ENCODE assay signal across 13 mouse cellular contexts in genomic region chr2:161808086-161808801, GRCm38 (mm10).
DNase-seq lines count a peak whose midpoint lies in the region; ATAC-seq and TF ChIP-seq lines count a peak whose summit lies in the region.
"Had no signal": no experiment of that assay in that cellular context is flagged by ENCODE, and none has a peak within 500 bp of the region (broad histone marks: within the 10 kb centered on the region; RNA-seq: fewer than 3 reads in every experiment).

No protein-coding gene starts in this region.

- no peaks in the 10 kb centered on the region for H3K36me3 ChIP-seq in limb, embryonic 14.5 days (ENCODE audit: control insufficient read depth, insufficient read depth, low read length)
- no peaks in the 10 kb centered on the region for H3K36me3 ChIP-seq in limb, embryonic 10.5 days
- H3K36me3 ChIP-seq: forebrain, embryonic 12.5 days; heart, embryonic 13.5 days; intestine, embryonic 15.5 days; lung, embryonic 15.5 days; midbrain, embryonic 13.5 days had no signal

- no peak for ATAC-seq in limb, embryonic 14.5 days (ENCODE audit: low FRiP score, low read depth)
- no peak for ATAC-seq in erythroblast, adult 5-6 weeks (replicated peaks; ENCODE audit: low FRiP score, poor library complexity, severe bottlenecking)
- ATAC-seq: intestine, embryonic 15.5 days; midbrain, embryonic 13.5 days had no signal

- no peak overlapping the region for H3K4me2 ChIP-seq in limb, embryonic 14.5 days (replicated peaks; ENCODE audit: low read depth, low read length, severe bottlenecking)
- H3K4me2 ChIP-seq: forebrain, embryonic 12.5 days; heart, embryonic 13.5 days; intestine, embryonic 15.5 days; lung, embryonic 15.5 days; midbrain, embryonic 13.5 days had no signal

- no peak for TF ChIP-seq POLR2A in limb, embryonic 14.5 days (IDR thresholded peaks at IDR 0.05; ENCODE audit: borderline replicate concordance, extremely low read depth, insufficient read depth, insufficient read length)

- 72% methylated on average over 9 of the region's 9 CpGs for WGBS in limb, embryonic 14.5 days
- 88% methylated on average over 9 of the region's 9 CpGs for WGBS in limb, embryonic 10.5 days

- H3K27me3 ChIP-seq in limb, embryonic 14.5 days (ENCODE audit: control insufficient read depth, insufficient read depth, low read length) = no peaks in the 10 kb centered on the region
- no peaks in the 10 kb centered on the region for H3K27me3 ChIP-seq in limb, embryonic 10.5 days (ENCODE audit: low read depth, poor library complexity, severe bottlenecking)
- H3K27me3 ChIP-seq: forebrain, embryonic 12.5 days; heart, embryonic 13.5 days; intestine, embryonic 15.5 days; lung, embryonic 15.5 days; midbrain, embryonic 13.5 days had no signal

- intact Hi-C loops in left cerebral cortex, postnatal 4 days (cut with DNase I) = no loop called here

- no peaks in the 10 kb centered on the region for H3K9me3 ChIP-seq in limb, embryonic 14.5 days (ENCODE audit: control insufficient read depth, low read length)
- no peaks in the 10 kb centered on the region for H3K9me3 ChIP-seq in limb, embryonic 10.5 days (replicated peaks)
- H3K9me3 ChIP-seq: forebrain, embryonic 12.5 days; heart, embryonic 13.5 days; intestine, embryonic 15.5 days; lung, embryonic 15.5 days; midbrain, embryonic 13.5 days had no signal

- no peak overlapping the region for H3K9ac ChIP-seq in limb, embryonic 14.5 days (ENCODE audit: low read depth, low read length, severe bottlenecking)
- H3K9ac ChIP-seq: forebrain, embryonic 12.5 days; heart, embryonic 13.5 days; intestine, embryonic 15.5 days; lung, embryonic 15.5 days; midbrain, embryonic 13.5 days had no signal

- peak; percentile 14 for DNase-seq in gastrocnemius, postnatal 10 days
- DNase-seq in gastrocnemius, adult 18-20 months (ENCODE audit: low spot score) = no peak
- peak; percentile 57 for DNase-seq in limb, embryonic 14.5 days (ENCODE audit: low spot score)
- no peak for DNase-seq in limb, embryonic 10.5 days (ENCODE audit: low spot score)
- peak; percentile 59 to 79 for DNase-seq in frontal cortex, adult 2 months (ENCODE audit: extremely low spot score in 1 of 2, low spot score in 1 of 2)
- peak; percentile 40 for DNase-seq in left cerebral cortex, postnatal 4 days
- no peak for DNase-seq in gastrocnemius, postnatal 25 days

- no peak overlapping the region for H3K27ac ChIP-seq in limb, embryonic 14.5 days (replicated peaks; ENCODE audit: low read depth, low read length)
- H3K27ac ChIP-seq in limb, embryonic 10.5 days = no peak overlapping the region
- H3K27ac ChIP-seq: forebrain, embryonic 12.5 days; heart, embryonic 13.5 days; intestine, embryonic 15.5 days; lung, embryonic 15.5 days; midbrain, embryonic 13.5 days had no signal

- H3K4me1 ChIP-seq in limb, embryonic 14.5 days (ENCODE audit: control insufficient read depth, insufficient read depth, low read length) = no peaks in the 10 kb centered on the region
- no peaks in the 10 kb centered on the region; the same call in 1 of the 2 replicates for H3K4me1 ChIP-seq in limb, embryonic 10.5 days
- H3K4me1 ChIP-seq: intestine, embryonic 15.5 days; lung, embryonic 15.5 days had no signal

- no peak overlapping the region for H3K4me3 ChIP-seq in limb, embryonic 14.5 days (replicated peaks; ENCODE audit: low read length)
- no peak overlapping the region for H3K4me3 ChIP-seq in limb, embryonic 10.5 days
- H3K4me3 ChIP-seq: forebrain, embryonic 12.5 days; heart, embryonic 13.5 days; intestine, embryonic 15.5 days; lung, embryonic 15.5 days; midbrain, embryonic 13.5 days had no signal

Comparison
In these comparisons a context has a peak if more than half of its experiments do, and no peak if none do; other contexts are left out.
1. DNase-seq: peak in gastrocnemius, postnatal 10 days (single experiment), limb, embryonic 14.5 days (single experiment), frontal cortex, adult 2 months (2 of 2) and left cerebral cortex, postnatal 4 days (single experiment); none in gastrocnemius, adult 18-20 months (single experiment), limb, embryonic 10.5 days (single experiment) and gastrocnemius, postnatal 25 days (single experiment).